Mouse (Mus musculus) urinary bladder, adult 18-20 months (tissue): ENCODE measurements around the gene Ppp3ca.
"Not testable (repeated sequence)": the region's sequence is repeated elsewhere in the genome, so short reads cannot be mapped to it uniquely, and the experiment has no call there.

ENCODE experiments used
- DNase-seq, 2 experiments: peaks; one replicate each; pipeline ENCODE4 v3.0.0; 2022; ENCODE audit warnings: low spot score in 2 of 2, mixed read lengths in 2 of 2

The Ppp3ca gene

DNA sequence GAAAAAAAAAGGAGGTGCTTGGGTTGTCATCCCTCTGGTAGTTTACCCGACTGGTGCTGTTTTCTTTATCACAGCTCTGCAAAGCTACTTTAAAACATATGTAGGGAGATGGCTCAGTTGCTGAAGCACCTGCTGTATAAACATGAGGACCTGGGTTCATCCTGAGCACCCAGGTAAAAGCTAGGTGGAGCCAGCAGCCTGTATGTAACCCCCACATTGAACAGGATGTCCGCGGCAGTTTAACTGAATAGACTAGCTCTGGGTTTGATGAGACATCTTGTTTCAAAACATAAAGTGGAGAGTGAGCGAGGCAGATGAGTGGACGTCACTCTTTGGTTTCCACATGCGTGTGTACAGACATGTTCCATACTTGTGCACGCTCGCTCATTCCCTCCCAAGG, 16.5 kb downstream of the Ppp3ca start:
- DNase-seq: no peak

DNA sequence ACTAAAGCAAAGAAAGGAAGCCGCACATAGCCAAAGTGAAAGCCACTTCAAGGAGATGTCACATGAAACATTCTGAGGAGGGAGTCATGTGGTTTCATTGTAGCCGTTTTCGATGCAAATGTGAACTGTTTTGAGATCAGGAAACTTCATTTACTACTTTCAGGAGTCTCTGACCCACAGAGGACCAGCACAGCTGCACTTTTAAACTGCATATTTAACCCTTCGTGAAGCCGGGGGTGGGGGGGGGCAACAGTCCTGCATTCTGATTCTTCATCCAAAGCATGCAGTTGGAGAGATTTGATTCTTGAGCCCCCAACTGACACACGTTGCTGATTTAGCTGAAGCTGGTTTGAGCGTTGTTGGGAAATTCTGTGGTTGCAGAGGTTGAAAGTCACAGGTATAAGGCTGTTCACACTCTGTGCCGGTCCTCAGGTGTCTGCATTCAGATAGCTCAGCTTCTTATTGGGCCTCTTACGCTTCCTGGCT, 18.2 kb downstream of the Ppp3ca start:
- no peak for DNase-seq

DNA sequence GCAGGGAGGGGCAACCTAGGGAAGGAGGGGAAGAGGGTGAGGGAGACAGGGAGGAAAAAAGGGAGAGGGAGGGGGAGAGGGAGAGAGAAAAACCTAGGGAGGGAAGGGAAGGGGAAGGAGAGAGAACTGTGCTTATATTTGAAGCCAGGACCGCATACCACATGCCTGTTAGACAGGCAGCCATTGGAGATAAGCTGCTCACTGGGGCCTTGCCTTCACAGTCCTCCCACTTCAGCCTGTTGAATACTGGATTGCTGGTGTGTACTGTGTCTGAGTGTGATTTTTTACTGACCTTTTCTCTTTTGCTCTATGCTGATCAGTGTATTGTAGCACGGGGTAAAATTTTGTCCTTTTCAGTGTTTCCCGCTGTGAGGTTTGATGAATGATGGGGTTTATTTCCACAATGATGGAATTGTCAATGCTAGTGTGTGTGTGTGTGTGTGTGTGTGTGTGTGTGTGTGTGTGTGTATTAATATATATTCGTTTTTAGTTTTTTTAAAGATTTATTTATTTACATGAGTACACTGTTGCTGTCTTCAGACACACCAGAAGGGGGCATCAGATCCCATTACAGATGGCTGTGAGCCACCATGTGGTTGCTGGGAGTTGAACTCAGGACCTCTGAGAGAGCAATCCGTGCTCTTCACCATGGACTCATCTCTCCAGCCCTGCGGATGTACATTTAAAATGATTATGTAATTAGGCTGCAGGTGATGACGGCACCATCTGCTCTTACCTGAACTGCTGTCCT, 20.0 kb downstream of the Ppp3ca start:
- DNase-seq: no peak

DNA sequence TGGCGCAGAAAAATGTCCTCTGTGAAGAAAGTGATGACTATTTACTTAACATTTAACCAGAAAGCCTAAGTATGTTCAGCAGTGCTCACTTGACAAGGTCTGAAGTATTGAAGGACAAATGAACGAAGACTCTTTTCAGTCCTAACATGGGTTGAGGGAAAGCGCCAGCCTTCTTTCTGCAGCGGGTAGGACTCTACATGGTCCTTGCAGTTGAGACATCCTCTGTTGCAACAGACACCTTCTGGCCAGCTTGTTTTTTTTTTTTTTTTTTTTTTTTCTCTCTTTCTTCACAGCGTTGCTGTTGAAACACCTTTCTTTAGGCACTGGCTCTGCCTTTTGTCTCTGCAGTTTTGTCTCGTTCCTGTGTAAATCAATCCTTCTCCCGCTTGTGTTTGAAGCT, 22.1 kb downstream of the Ppp3ca start:
- DNase-seq: no peak

DNA sequence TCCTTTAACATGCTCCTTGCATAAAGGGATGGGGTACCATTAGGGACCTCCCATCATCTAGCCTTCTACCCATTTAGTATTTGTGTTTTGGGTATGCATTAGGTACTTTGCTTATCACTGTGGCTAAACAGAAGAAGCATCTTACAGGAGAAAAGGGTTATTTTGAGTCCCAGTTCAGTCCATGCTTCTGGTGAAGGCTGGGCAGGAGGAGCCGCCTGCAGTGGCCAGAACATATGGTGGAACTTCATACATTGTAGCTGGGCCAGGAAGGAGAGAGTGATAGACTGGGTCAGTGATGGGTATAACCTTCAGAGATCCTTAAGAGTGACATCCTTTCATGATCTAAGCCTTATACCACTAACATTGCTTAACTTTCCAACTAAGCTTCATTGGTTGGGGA, 23.6 kb downstream of the Ppp3ca start:
- DNase-seq: no peak

DNA sequence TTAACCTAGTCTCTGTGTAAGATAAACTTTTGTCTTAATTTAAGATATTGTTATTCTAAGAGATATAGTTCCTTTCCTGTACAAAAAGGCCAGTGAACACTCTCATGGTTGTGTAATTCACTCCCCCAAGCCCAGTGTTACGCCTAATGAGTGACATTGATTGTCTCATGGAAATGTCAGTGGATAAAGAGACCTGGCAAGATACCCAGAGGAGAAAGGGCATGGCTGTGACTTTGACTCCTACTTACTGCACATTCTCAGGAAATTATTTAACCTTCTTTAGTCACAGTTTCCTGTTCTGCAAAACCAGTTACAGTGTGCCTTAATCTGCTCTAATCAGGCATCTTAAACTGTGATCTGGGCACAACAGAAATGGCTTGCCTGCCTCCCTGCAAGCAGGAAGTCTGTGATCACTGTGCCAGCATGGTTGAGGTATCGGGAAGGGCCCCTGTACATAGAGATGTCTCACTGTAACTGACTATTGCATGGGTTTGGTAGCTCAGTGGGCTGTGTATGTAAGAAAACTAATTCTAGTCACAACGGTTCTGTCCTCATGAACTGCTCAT, 27.8 kb downstream of the Ppp3ca start:
- no peak for DNase-seq

DNA sequence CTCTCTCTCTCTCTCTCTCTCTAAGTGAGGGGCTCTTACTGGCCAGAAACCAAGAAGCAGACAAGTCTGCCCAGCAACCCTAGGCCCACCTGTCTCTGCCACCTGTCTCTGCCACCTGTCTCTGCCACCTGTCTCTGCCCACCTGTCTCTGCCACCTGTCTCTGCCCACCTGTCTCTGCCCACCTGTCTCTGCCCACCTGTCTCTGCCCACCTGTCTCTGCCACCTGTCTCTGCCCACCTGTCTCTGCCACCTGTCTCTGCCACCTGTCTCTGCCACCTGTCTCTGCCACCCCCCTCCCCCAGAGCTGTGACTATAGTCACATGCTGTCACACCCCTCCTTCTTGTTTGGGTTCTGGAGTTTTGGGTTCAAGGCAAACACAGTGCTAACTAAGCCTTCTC, 29.8 kb downstream of the Ppp3ca start:
- DNase-seq: not testable (repeated sequence)

DNA sequence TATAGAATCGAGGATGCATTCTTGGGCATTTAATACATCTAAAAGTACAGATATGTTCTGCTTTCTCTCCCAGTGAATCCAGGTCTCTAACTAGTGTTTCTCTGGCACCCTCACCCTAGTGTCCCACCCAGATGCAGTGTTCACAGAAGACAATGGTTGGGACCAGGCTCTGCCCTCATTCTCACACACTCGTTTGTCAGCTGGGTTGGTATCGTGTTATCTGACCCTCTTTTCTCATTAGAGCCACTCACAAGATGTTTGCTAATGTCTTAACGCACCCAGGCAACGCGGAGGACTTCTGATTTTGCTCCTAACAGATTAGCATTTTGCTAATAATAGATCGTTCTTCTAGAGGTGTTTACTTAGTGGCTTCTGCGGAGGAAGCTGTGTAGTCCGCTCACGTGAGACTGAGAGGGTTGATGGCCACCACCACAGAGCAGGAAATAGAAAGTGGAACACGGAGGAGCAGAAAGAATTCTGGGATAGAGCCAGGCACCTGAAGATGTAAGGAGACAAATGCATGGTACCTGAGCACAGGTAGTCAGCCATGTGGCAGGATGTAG, 30.6 kb downstream of the Ppp3ca start:
- no peak for DNase-seq

DNA sequence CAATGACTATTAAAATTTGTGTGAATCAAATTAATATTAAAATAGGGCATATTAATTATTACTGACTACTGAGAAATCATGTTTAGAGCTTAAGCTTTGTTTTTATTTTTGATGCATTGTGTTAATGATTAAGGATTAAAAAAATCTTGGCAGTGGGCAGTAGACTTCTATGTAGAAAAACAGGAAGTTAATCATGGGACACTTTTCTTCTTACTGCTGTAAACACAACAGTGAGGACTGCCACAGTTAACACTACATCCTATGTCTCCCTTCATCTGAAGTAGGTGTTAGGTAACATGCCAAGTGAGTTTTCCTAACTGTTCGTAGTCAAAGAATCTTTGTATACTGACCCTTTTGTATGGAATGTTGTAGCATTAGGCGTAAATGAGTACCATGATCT, 32.9 kb downstream of the Ppp3ca start:
- no peak for DNase-seq

DNA sequence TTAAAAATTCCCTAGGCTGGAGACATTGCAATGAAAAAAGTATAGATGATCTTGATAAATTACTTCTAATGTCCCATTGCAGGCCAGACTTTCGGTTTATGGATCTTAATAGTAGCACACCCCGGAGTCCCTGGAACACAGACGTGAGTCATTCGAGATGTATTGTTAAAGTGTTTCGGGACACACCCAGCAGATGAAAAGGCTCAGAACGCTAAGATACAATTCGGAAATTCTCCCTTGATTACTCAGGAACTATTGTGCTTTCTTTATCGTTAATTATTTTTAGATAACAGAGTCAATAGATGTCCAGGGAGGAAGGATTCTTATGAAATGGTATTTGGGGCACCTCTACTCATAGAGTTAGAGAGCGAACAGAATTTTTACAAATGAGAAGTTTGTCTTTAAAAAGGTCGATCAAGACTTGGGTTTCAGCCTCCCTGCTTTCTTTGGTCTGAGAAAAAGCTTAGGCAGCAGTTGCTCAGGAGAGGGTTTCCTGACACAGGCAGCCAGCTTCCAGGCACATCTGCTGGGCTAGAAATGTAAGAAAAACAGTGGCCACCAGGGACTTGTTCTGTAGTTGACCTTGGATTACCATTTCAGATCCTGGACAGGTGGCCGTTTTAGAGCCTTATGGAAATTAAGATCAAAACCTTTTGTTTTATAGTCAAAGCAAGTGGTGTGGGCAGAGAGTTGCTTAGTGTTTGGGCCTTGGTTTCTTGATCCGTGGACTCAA, 34.8 kb downstream of the Ppp3ca start:
- no peak for DNase-seq

DNA sequence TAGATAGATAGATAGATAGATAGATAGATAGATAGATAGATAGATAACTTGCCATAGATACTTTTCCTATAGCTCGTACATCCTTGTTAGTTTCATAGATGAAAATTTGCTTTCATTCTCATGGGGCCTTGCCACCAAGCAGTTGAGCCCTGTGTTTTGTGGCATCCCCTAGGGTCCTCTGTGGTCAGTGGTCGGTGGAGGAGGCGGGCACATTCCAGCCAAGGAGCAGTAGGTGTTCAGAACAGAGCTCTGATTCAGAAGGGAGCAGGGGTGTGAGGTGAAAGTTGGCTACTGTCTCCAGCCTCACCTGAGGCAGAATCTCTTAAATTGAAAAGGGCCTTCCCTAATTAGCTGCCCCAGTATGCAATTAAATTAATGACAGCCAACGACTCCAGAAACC, 36.1 kb downstream of the Ppp3ca start:
- no peak for DNase-seq

DNA sequence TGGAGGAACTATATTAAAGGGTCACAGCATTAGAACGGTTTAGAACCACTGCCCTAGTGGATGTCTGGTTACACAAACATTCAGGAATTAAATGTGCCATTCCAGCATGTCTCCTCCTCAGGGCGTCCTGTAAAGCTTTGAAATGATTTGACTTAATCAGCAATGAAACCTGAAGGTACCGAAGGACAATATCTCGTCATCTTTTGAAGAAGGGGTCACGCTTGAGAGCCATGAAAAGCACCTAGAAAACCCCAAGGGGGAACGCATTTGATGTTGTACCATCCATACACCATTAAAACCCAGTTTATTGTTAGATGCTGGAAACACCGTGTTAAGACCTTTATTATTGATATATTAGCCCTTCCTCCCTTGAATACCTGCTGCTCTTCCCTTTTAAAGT, 36.8 kb downstream of the Ppp3ca start:
- no peak for DNase-seq

DNA sequence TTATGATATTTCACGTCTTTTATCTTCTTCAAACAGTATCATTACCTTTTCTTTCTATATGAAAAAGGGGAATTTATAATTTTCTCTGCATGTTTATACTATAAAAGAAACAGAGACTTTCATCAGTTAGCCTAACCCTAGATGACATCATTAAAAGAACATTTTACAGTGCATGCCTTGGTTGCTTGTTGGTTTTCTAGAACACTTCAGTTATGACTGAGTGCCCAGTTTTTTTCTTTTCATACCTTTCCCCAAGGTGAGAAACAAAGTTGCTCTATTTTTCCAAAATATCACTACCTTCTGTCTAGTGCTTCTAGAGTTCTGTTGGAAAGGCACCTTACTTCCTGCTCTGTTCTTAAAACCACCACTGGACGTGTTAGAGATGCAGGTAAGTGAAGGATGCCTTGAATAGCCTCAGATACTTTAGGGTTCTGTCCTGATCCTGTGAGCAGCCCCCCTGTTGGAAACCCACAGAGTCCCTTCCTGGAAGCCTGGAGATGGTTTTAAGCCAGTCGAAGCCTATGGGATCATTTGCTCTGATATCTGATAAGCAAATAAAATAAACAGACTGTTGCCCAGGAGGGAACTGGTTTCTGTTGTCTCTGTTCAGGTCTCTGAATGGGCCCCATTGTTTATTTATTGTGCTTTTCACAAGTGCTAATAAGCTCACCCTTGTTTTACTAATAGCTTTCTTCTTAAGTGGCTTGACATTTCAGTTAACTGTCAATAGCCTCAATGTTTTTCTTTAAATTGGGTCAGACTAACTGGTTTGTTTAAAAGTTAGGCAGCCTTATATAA, 37.5 kb downstream of the Ppp3ca start:
- no peak for DNase-seq

DNA sequence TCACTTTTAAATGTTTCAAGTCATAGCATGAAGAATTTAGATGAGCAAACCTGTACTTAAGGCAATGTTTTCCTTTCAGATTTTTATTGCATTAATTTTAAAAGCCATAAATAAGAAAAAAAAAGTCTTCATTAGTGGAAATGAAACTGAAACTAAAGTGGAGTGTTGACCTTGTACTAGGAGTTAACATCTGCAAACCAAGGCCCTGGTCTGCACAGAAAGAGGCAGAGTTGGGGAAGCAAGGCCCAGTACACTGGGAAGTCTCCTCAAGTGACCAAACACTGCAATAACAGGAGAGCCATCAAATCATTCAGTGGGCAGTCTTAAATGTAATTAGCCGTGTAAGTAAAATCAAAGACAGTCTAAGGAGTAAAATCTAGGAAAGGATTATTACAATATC, 38.3 kb downstream of the Ppp3ca start:
- no peak for DNase-seq

DNA sequence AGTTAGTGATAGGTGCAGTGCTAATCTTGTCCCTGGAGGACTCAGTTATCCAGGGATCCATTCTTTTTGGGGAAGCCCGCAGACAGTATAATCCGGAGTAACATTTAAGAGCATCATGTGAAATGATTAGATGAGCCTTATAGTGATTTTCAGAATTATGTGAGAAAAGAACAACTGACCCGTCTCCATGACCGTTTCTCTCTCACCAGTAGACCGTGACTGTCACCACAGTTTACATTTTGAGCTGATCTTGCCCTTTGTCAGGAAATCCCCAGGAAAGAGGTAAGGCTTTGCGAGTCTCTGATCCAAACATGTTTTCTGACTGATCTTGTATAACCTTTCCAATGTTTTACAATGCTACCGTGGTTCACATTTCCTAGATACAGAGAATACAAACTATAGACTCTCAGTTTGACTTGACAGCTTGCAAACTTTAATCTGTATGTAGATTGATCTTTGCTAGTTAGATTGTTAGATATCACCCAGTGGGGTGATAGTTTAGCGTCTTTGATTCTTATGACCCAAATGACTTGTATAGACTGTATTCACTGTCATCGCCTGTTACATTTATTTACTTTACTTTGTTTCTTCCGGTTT, 40.5 kb downstream of the Ppp3ca start:
- no peak for DNase-seq

DNA sequence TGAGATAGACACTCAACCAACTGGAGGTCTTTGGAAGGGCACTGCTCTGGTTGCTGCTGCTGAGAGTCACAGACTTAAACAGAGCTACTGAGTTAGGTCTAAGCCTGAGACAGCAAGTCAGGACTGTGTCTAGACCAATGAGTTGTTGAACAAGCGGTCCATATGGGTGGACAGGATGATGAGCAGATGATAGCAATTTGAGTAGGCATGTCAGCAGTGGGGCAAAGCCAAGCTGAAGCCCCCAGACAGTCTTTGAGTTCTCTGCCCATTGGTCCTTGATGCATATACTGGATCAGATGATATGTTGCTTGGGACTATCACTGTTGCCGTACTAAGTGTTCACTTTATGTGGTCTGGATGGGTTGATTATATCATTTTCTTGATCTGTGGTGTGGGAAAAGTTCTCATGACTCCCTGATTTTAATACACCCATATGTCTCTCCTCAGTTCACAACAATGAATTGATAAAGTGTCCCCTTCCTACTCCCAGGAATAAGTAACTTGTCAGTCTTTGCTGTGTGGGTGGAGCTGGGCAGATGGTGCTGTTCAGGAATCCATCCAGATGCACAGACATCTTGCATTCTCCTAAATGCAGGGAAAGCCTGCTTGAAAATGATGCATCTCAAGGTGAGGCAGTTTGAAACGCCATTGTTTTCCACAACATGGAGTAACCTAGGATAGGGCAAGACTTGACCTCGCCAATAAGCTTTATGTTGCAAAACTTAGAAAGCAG, 44.5 kb downstream of the Ppp3ca start:
- DNase-seq: no peak

DNA sequence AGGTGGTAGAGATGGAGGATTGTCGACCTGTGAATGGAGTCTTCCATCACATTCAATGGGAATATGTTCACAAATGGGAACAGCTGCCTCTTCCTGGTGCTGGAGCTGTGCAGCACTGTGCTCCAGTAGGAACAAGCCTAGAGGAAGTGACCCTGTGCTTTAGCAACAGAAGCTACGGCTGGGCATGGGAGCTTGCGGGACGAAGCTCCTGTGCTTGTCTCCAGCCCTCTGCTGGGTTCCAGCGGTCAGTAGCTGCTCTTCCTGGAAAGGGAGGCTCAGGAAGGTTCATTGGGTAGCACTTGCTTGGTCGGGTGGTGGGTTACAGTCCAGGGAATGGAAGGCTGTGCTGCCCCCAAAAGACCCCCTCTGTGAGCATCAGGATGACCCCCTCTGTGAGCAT, 46.3 kb downstream of the Ppp3ca start:
- no peak for DNase-seq

DNA sequence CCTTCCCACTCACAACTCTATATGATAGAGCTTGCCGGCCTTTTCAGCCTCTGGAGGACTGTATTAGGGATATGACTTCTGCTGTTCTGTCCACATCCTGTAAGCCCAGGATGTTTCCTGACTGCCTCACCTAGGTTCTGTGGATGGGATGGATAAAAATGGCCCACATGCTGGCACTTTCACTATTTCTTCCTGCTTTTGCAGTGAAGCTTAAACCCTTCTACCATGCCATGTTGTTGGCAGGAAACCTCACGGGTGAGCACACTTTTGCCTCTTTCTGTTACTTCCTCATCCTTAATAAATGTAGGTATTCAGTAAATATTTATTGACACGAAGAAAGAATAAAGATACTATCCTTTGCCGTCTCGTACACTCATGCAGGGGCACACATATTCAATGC, 48.5 kb downstream of the Ppp3ca start:
- DNase-seq: no peak

DNA sequence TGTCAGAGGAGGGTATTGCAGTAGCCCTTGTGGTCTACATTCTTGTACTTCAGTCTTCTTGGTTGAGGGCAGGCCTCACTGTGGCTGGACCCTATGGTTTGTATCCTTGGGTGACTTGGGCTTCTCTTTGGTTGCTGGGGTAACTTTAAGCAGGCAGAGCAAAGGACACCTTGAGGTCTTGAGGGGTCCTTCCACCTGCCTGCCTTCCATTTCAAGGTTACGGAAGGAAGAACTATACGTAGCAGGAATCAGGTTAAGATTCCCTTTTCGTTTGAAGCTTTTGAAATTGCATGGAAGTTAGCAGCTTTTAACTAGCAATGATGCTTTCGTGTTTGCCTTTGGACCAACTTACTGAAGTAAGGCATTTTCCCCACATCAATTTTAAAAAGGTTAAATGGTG, 51.3 kb downstream of the Ppp3ca start:
- DNase-seq: no peak

DNA sequence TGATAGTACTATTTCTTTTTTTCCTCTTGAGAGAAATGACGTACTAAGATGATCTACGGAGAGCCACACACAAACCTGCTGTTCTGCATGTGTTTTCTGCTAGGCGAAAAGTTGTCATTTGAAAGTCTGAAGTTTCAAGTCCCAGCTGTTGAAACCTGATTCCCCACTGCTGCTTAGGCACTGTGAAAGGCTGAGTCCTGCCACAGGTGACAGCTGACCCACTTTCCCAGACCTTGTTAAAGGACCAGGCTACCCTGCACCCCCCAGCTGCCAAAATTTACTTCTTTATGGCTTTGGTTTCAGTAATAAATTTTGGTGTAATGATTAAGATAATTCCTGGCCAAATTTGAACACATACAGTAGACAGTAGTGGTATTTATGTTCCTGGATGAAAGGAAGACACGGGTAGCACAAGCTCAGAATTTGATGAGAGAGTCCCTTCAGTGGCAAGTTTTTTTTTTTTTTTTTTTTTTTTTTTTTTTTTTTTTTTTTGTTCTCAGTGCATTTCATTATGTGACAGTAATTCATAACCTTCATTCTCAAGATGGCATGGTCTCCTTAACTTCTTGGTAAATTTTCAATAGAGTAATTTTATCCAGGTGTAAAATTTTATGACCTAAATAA, 52.0 kb downstream of the Ppp3ca start:
- no peak for DNase-seq
